Mouse (Mus musculus) brain, embryonic 14.5 days (tissue): Measurements from ENCODE around the gene Pccb.

Experiments used
- CTCF ChIP-seq: fragments of 200-500 bp; IDR thresholded peaks from 2 replicates; pipeline ENCODE4 v1.5.1; 2012; ENCODE audit warnings: inconsistent platforms, mild to moderate bottlenecking, moderate library complexity, borderline replicate concordance; ENCODE audit not compliant: insufficient read depth, insufficient read length; ENCODE audit errors: extremely low read depth
- POLR2A ChIP-seq: fragments of 200-500 bp; IDR thresholded peaks from 2 replicates; pipeline ENCODE4 v1.6.1; 2012; ENCODE audit warnings: mild to moderate bottlenecking, inconsistent platforms, borderline replicate concordance; ENCODE audit not compliant: poor library complexity, insufficient read depth, insufficient read length, severe bottlenecking; ENCODE audit errors: extremely low read depth

DNA sequence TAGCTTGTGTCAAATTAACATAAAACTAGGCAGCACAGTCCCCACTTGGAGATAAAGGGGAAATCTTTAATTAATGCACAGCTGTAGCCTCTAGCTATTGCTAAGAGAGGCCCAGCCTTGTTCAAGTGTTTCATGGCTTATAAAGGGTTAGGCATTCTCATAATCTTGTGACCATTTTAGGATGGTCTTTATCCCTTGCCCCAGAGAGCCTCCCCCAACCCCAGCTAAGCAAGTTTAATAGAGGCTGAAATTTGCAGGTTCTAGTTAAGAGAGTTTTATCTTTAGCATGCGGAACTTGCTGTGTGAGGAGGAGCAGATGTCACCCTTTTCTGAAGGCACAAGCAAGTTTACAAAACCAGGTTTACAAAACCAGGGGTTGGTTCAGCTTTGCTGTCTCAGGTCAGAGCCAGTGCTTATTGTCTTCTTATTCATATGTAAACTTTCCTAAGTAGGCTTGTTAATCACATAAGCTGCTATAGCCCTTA is 71.2 kb downstream of the Pccb start:
- no peak for TF ChIP-seq CTCF
- no peak for TF ChIP-seq POLR2A
